Mouse (Mus musculus) midbrain, postnatal 0 days (tissue): ENCODE results near the gene 2310022A10Rik. TPM values are rescaled to one million over a fixed set of nuclear protein-coding genes. Genes with fewer than 3 reads are reported as not detected.

Experiments used
- ATAC-seq: fragments of 200-750 bp; cut with Nextera tagmentation; 2 replicates; pipeline ENCODE4 v1.8.0; 2017; ENCODE audit warnings: moderate number of reproducible peaks, mild to moderate bottlenecking, moderate TSS enrichment, moderate library complexity; ENCODE audit not compliant: low FRiP score
- DNase-seq: peaks from one replicate; pipeline ENCODE4 v3.0.0-alpha.2; 2015; ENCODE audit warnings: low spot score
- H3K27ac ChIP-seq: fragments of 300-500 bp; sonication (generic); 2 replicates; pipeline ENCODE4 v1.5.1; 2014; ENCODE audit warnings: low read depth, mild to moderate bottlenecking, low read length, mixed read lengths
- H3K27me3 ChIP-seq: fragments of 300-500 bp; sonication (generic); 2 replicates; pipeline ENCODE4 v1.6.1; 2014; ENCODE audit warnings: low read length, control low read depth, mixed read lengths; ENCODE audit not compliant: insufficient read depth
- H3K36me3 ChIP-seq: fragments of 300-500 bp; sonication (generic); 2 replicates; pipeline ENCODE4 v1.6.1; 2014; ENCODE audit warnings: low read length, control low read depth, mixed read lengths; ENCODE audit not compliant: insufficient read depth
- H3K4me1 ChIP-seq: fragments of 300-500 bp; sonication (generic); 2 replicates; pipeline ENCODE4 v1.6.1; 2014; ENCODE audit warnings: mild to moderate bottlenecking, control low read depth, antibody characterized with exemption, low read length, mixed read lengths; ENCODE audit not compliant: insufficient read depth
- H3K4me2 ChIP-seq: fragments of 300-500 bp; sonication (generic); 2 replicates; pipeline ENCODE4 v1.6.1; 2014; ENCODE audit warnings: low read depth, mild to moderate bottlenecking, low read length, mixed read lengths; ENCODE audit not compliant: poor library complexity, severe bottlenecking
- H3K4me3 ChIP-seq: fragments of 300-500 bp; sonication (generic); 2 replicates; pipeline ENCODE4 v1.5.1; 2014; ENCODE audit warnings: low read depth, mild to moderate bottlenecking, low read length, moderate library complexity
- H3K9ac ChIP-seq: fragments of 300-500 bp; sonication (generic); replicated peaks from 2 replicates; pipeline ENCODE4 v1.6.1; 2014; ENCODE audit warnings: mild to moderate bottlenecking, low read length, moderate library complexity, mixed read lengths; ENCODE audit not compliant: poor library complexity, severe bottlenecking
- H3K9me3 ChIP-seq: fragments of 300-500 bp; sonication (generic); 2 replicates; pipeline ENCODE4 v1.6.1; 2016; ENCODE audit warnings: low read length, control low read depth
- CTCF ChIP-seq: IDR thresholded peaks from 2 replicates; pipeline ENCODE4 v1.5.1; 2016; ENCODE audit warnings: antibody characterized with exemption, mild to moderate bottlenecking
- WGBS: fragments of 180-500 bp; shearing (Covaris S2); extraction: QIAGEN DNeasy Blood & Tissue Kit; methylation state at CpG from one replicate; pipeline ENCODE4 v1.1.7; 2014; 5-methylcytosine and 5-hydroxymethylcytosine counted together
- polyA plus RNA-seq: library from polyadenylated mRNA; unstranded; fragments of >200 nt; fragmentation: Nextera tagmentation; extraction: Ambion mirVana; gene quantifications from 2 replicates; pipeline ENCODE4 v1.2.1, GENCODE M21; 2015
- total RNA-seq: library from RNA; depleted of rRNA; stranded (reverse); fragments of >200 nt; gene quantifications from 2 replicates; pipeline ENCODE4 v1.2.3, GENCODE M21; 2014

2310022A10Rik gene
- total and polyA plus RNA-seq, 2 experiments from 2014 or later, result 12.5 to 31.0 TPM

- Histone ChIP-seq H3K9me3 (no peaks in the 10 kb centered on the region), H3K36me3 (no peaks in the 10 kb centered on the region), H3K4me3 (no peak overlapping the region), H3K4me1 (no peaks in the 10 kb centered on the region), H3K9ac (no peak overlapping the region), H3K27ac (no peak overlapping the region), H3K4me2 (no peak overlapping the region), H3K27me3 (no peaks in the 10 kb centered on the region)
- no peak for TF ChIP-seq CTCF
- DNase-seq (no peak), ATAC-seq (no peak)
- WGBS, result 80% methylated on average over 9 of the region's 9 CpGs
These were observed 38.1 kb upstream of the 2310022A10Rik start for GRCm38 (mm10) chr7:27514961-27515360.

GRCm38 (mm10) chr7:27518314-27518713 is 34.7 kb upstream of the 2310022A10Rik start:
- TF ChIP-seq CTCF, result no peak
- DNase-seq, result no peak
- Histone ChIP-seq H3K4me1 (no peaks in the 10 kb centered on the region), H3K36me3 (no peaks in the 10 kb centered on the region), H3K9ac (no peak overlapping the region), H3K4me2 (no peak overlapping the region), H3K9me3 (no peaks in the 10 kb centered on the region), H3K4me3 (no peak overlapping the region), H3K27me3 (no peaks in the 10 kb centered on the region), H3K27ac (no peak overlapping the region)
- WGBS, result 85% methylated on average over 9 of the region's 9 CpGs
- ATAC-seq, result no peak

- H3K36me3 ChIP-seq, result no peaks in the 10 kb centered on the region
- no peak overlapping the region for H3K4me3 ChIP-seq
These were observed 32.9 kb upstream of the 2310022A10Rik start for GRCm38 (mm10) chr7:27520104-27520503.

GRCm38 (mm10) chr7:27520599-27520998 is 32.4 kb upstream of the 2310022A10Rik start:
- H3K4me2 ChIP-seq, result no peak overlapping the region
- H3K4me3 ChIP-seq, result no peak overlapping the region
- DNase-seq, result no peak
- no peaks in the 10 kb centered on the region for H3K4me1 ChIP-seq
- WGBS, result 70% methylated on average over 1 of the region's 1 CpGs
- TF ChIP-seq CTCF, result no peak
- H3K27ac ChIP-seq, result no peak overlapping the region
- no peaks in the 10 kb centered on the region for H3K27me3 ChIP-seq
- H3K9me3 ChIP-seq, result no peaks in the 10 kb centered on the region
- no peak for ATAC-seq
- no peak overlapping the region for H3K9ac ChIP-seq
- H3K36me3 ChIP-seq, result no peaks in the 10 kb centered on the region

More at GRCm38 (mm10) chr7:27520104-27520503, 32.9 kb upstream of the 2310022A10Rik start:
- H3K9ac ChIP-seq, result no peak overlapping the region
- no peaks in the 10 kb centered on the region for H3K27me3 ChIP-seq
- no peak for ATAC-seq
- no peaks in the 10 kb centered on the region for H3K4me1 ChIP-seq
- peak; percentile 30 for TF ChIP-seq CTCF
- no peak overlapping the region for H3K4me2 ChIP-seq
- no peak overlapping the region for H3K27ac ChIP-seq
- no peaks in the 10 kb centered on the region for H3K9me3 ChIP-seq
- DNase-seq, result no peak

- no peak within 1 kb of the TSS for H3K4me3 ChIP-seq
- no peaks in the 10 kb centered on the region for H3K4me1 ChIP-seq
- H3K27ac ChIP-seq, result no peak within 1 kb of the TSS
- TF ChIP-seq CTCF, result no peak
- ATAC-seq (no peak), DNase-seq (no peak)
- 48% methylated on average over 5 of the region's 5 CpGs for WGBS
- H3K27me3 ChIP-seq, result no peaks in the 10 kb centered on the region
- no peaks in the 10 kb centered on the region for H3K9me3 ChIP-seq
- H3K9ac ChIP-seq, result no peak within 1 kb of the TSS
- no peak within 1 kb of the TSS for H3K4me2 ChIP-seq
- H3K36me3 ChIP-seq, result no peaks in the 10 kb centered on the region
These were observed 30.1 kb upstream of the 2310022A10Rik start, which contains the start of gene Hipk4 for GRCm38 (mm10) chr7:27522967-27523366. TSS of gene Hipk4 (plus strand) at chr7:27523267.

DNA sequence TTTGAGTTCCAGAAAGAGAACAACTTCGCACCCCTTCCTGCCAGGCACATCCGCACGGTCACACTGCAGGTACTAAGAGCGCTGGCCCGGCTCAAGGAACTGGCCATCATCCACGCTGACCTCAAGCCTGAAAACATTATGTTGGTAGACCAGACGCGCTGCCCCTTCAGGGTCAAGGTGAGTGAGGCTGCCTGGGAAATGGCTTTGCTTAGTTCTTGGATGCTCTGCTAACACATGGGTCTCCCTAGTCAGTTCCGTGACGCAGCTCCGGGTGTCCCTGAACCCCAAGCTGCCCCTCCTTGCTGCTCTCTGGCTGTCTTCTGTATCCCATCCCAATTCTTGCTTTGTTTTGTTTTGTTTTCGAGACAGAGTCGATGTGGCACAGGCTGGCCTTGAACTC is 29.2 kb upstream of the 2310022A10Rik start:
- H3K4me2 ChIP-seq, result no peak overlapping the region
- no peaks in the 10 kb centered on the region for H3K4me1 ChIP-seq
- no peak for ATAC-seq
- TF ChIP-seq CTCF, result no peak
- no peak overlapping the region for H3K4me3 ChIP-seq
- H3K27me3 ChIP-seq, result no peaks in the 10 kb centered on the region
- no peak overlapping the region for H3K9ac ChIP-seq
- H3K9me3 ChIP-seq, result no peaks in the 10 kb centered on the region
- H3K27ac ChIP-seq, result no peak overlapping the region
- peaks cover 3% of the 10 kb centered on the region; the same call in 1 of the 2 replicates for H3K36me3 ChIP-seq
- WGBS, result 97% methylated on average over 13 of the region's 13 CpGs
- no peak for DNase-seq
